Comparison of ENCODE assay signal across 8 mouse cellular contexts in the genomic region with DNA sequence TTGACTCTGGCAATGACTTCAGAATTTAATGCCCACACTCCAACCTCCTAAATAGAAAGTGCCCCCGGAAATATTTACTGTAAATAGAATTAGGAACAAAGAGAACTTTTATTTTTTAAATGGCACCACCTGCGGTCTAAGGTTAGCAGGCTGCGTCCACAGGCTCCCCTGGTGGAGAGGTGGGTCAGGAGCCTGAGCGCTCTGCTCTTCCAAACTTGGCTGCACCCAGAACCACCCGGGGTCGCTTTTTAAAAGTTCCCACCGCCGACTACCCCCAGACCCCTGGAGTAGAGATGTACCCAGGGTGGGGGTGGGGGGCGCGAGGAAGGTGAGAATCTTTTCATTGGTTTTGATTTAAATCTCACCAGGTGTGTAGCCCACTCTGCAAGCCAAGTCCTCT. TPM values are rescaled to one million over a fixed set of nuclear protein-coding genes. Genes with fewer than 3 reads are reported as not detected.
DNase-seq lines count a peak whose midpoint lies in the region; ATAC-seq and TF ChIP-seq lines count a peak whose summit lies in the region.

No protein-coding gene starts in this region.

- no peak overlapping the region for H3ac ChIP-seq in myocyte (ENCODE audit: control insufficient read depth, insufficient read length)

- H3K9ac ChIP-seq in kidney, embryonic 16.5 days (replicated peaks; ENCODE audit: low read length) = peak overlapping the region; percentile 84
- H3K9ac ChIP-seq in intestine, embryonic 14.5 days (ENCODE audit: low read length) = peak overlapping the region; percentile 66

- no peak for ATAC-seq in kidney, embryonic 16.5 days (ENCODE audit: low FRiP score, low TSS enrichment)
- ATAC-seq in intestine, embryonic 14.5 days (replicated peaks; ENCODE audit: low FRiP score, low TSS enrichment, low read depth) = no peak

- peaks cover 50% of the 10 kb centered on the region for H3K4me1 ChIP-seq in kidney, embryonic 16.5 days (ENCODE audit: insufficient read depth, low read length)
- H3K4me1 ChIP-seq in embryonic facial prominence, embryonic 10.5 days = peaks cover 37% of the 10 kb centered on the region
- H3K4me1 ChIP-seq in intestine, embryonic 14.5 days (replicated peaks; ENCODE audit: control insufficient read depth, insufficient read depth, low read length) = peaks cover 9% of the 10 kb centered on the region; the same call in 1 of the 2 replicates

- peak overlapping the region; percentile 81 for H3K4me2 ChIP-seq in kidney, embryonic 16.5 days (replicated peaks; ENCODE audit: low read depth, low read length)
- H3K4me2 ChIP-seq in intestine, embryonic 14.5 days (ENCODE audit: low read length) = peak overlapping the region; percentile 73
- no peak overlapping the region for H3K4me2 ChIP-seq in myocyte (ENCODE audit: low read depth)

- H3K27me3 ChIP-seq in kidney, embryonic 16.5 days (ENCODE audit: insufficient read depth, low read length) = no peaks in the 10 kb centered on the region
- H3K27me3 ChIP-seq in embryonic facial prominence, embryonic 10.5 days (replicated peaks; ENCODE audit: low read depth, poor library complexity, severe bottlenecking) = peaks cover 44% of the 10 kb centered on the region
- H3K27me3 ChIP-seq in intestine, embryonic 14.5 days (replicated peaks; ENCODE audit: control insufficient read depth, insufficient read depth, low read length) = no peaks in the 10 kb centered on the region
- H3K27me3 ChIP-seq in myocyte (ENCODE audit: control insufficient read depth, insufficient read depth, insufficient read length) = no peaks in the 10 kb centered on the region

- DNase-seq in kidney, postnatal 25 days = no peak
- DNase-seq in embryonic facial prominence, embryonic 10.5 days (ENCODE audit: low spot score) = peak; percentile 34
- DNase-seq in intestine, embryonic 14.5 days (ENCODE audit: low spot score) = no peak
- no peak for DNase-seq in right cerebral cortex, adult 2 months (ENCODE audit: low spot score in 2 of 2)
- no peak for DNase-seq in ovary, postnatal 36 days (ENCODE audit: low spot score)
- no peak for DNase-seq in left cerebral cortex, adult 8-10 months (ENCODE audit: low spot score in 2 of 2)

- H3K27ac ChIP-seq in kidney, embryonic 16.5 days (ENCODE audit: low read length) = peak overlapping the region; percentile 85; the same call in 1 of the 2 replicates
- no peak overlapping the region for H3K27ac ChIP-seq in embryonic facial prominence, embryonic 10.5 days (replicated peaks)
- H3K27ac ChIP-seq in intestine, embryonic 14.5 days (ENCODE audit: low read depth) = no peak overlapping the region

- no peaks in the 10 kb centered on the region for H3K9me3 ChIP-seq in kidney, embryonic 16.5 days (ENCODE audit: low read length)
- peaks cover 3% of the 10 kb centered on the region; the same call in 1 of the 2 replicates for H3K9me3 ChIP-seq in embryonic facial prominence, embryonic 10.5 days
- H3K9me3 ChIP-seq in intestine, embryonic 14.5 days (ENCODE audit: control insufficient read depth, low read length) = peaks cover 3% of the 10 kb centered on the region; the same call in 1 of the 2 replicates

- no peaks in the 10 kb centered on the region for H3K36me3 ChIP-seq in kidney, embryonic 16.5 days (ENCODE audit: insufficient read depth, low read length)
- no peaks in the 10 kb centered on the region for H3K36me3 ChIP-seq in embryonic facial prominence, embryonic 10.5 days (replicated peaks)
- no peaks in the 10 kb centered on the region for H3K36me3 ChIP-seq in intestine, embryonic 14.5 days (ENCODE audit: control insufficient read depth, insufficient read depth, low read length)
- H3K36me3 ChIP-seq in myocyte (ENCODE audit: control insufficient read depth, insufficient read depth) = no peaks in the 10 kb centered on the region

- peak overlapping the region; percentile 77 for H3K4me3 ChIP-seq in kidney, embryonic 16.5 days (ENCODE audit: low read length)
- H3K4me3 ChIP-seq in embryonic facial prominence, embryonic 10.5 days = peak overlapping the region; percentile 75
- H3K4me3 ChIP-seq in intestine, embryonic 14.5 days (ENCODE audit: low read depth, low read length) = peak overlapping the region; percentile 66
- peak overlapping the region; percentile 6 for H3K4me3 ChIP-seq in myocyte

- TF ChIP-seq POLR2A in myocyte (IDR thresholded peaks at IDR 0.05; ENCODE audit: insufficient read length, low read depth) = no peak

- 2% methylated on average over 10 of the region's 10 CpGs for WGBS in kidney, embryonic 16.5 days
- under 1% methylated on average over 10 of the region's 10 CpGs for WGBS in embryonic facial prominence, embryonic 10.5 days
- WGBS in intestine, embryonic 14.5 days = 3% methylated on average over 10 of the region's 10 CpGs

- no peaks in the 10 kb centered on the region for H3K79me2 ChIP-seq in myocyte (ENCODE audit: control insufficient read depth, insufficient read depth)

TF ChIP-seq in myocyte, 11 proteins besides CTCF, POLR2A, EP300 and RAD21:
- TF ChIP-seq MAX (IDR thresholded peaks at IDR 0.05; ENCODE audit: low read depth) (no peak), REST (IDR thresholded peaks at IDR 0.05; ENCODE audit: insufficient read depth, insufficient read length) (no peak), TCF12 (IDR thresholded peaks at IDR 0.05; ENCODE audit: insufficient read depth, poor library complexity, severe bottlenecking) (no peak), E2F4 (IDR thresholded peaks at IDR 0.05; ENCODE audit: insufficient read depth) (no peak), CEBPB (IDR thresholded peaks at IDR 0.05; ENCODE audit: insufficient read depth, poor library complexity, severe bottlenecking) (no peak), POLR2AphosphoS2 (IDR thresholded peaks at IDR 0.05; ENCODE audit: insufficient read length, low read depth) (no peak), MYOD1 (IDR thresholded peaks at IDR 0.05; ENCODE audit: control insufficient read depth in 1 of 3, insufficient read length in 2 of 3, low read depth in 2 of 3) (no peak), MYOG (IDR thresholded peaks at IDR 0.05; ENCODE audit: control insufficient read depth in 1 of 3, insufficient read depth in 1 of 3, insufficient read length in 2 of 3, low read depth in 2 of 3) (no peak), TCF3 (IDR thresholded peaks at IDR 0.05; ENCODE audit: insufficient read length, low read depth) (no peak), SRF (IDR thresholded peaks at IDR 0.05; ENCODE audit: control insufficient read depth, insufficient read length, low read depth) (no peak), USF1 (IDR thresholded peaks at IDR 0.05; ENCODE audit: low read depth) (no peak)

RNA-seq across cellular contexts. Expression of gene Cgnl1, which starts 0.9 kb away (rescaled TPM):
- 30.9 and 33.2 TPM in 2 replicates for polyA plus RNA-seq in kidney, embryonic 16.5 days (2015; fragmentation: Nextera tagmentation; extraction: Ambion mirVana)
- polyA plus RNA-seq in embryonic facial prominence, embryonic 10.5 days (2016; fragmentation: Nextera tagmentation; extraction: Ambion mirVana) = 10.8 and 11.1 TPM in 2 replicates
- 9.8 and 10.6 TPM in 2 replicates for polyA plus RNA-seq in intestine, embryonic 14.5 days (2014; fragmentation: Nextera tagmentation; extraction: Ambion mirVana)
- 3.7 TPM for polyA plus RNA-seq in myocyte (2012; fragmentation: generic; extraction: Trizol)
- 10 to 100 TPM in 2 of 4 experiments, 1 to 10 TPM in 2; 9.1 to 12.3 (median 9.9) TPM for total RNA-seq in left cerebral cortex, adult 8-10 months (2022)

Comparison
In these comparisons a context has a peak if more than half of its experiments do, and no peak if none do; other contexts are left out.
1. H3K4me3 ChIP-seq: peak in every context shown above with its lines; median percentile 77 in kidney, embryonic 16.5 days; 75 in embryonic facial prominence, embryonic 10.5 days; 66 in intestine, embryonic 14.5 days; 6 in myocyte.